ENCODE assay signal across 10 mouse cellular contexts in the genomic region with DNA sequence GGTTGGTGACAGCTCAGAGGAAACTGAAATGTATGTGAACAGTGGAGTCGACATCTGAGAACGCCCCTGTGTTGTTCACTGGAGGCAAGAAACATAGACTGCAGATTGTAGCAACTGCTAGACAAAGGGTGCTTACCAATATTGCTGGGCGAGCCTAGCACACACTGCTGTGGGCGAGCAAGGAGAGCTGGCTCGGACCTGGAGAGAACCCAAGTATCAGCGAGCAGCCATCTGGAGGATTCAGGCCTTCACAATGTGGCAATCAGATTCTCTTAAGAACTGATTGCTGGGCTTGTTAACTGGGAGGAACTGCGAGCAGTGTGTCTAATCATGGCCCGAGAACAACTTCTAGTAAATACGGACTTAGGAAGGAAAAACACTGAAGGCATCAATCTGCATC.
DNase-seq lines count a peak whose midpoint lies in the region; ATAC-seq and TF ChIP-seq lines count a peak whose summit lies in the region.
"Had no signal": no experiment of that assay in that cellular context is flagged by ENCODE, and none has a peak within 500 bp of the region (broad histone marks: within the 10 kb centered on the region; RNA-seq: fewer than 3 reads in every experiment).

No protein-coding gene starts in this region.

- 12% methylated on average over 9 of the region's 9 CpGs for WGBS in cerebellum, adult 2 months
- 62% methylated on average over 9 of the region's 9 CpGs for WGBS in hindbrain, embryonic 16.5 days
- 78% methylated on average over 9 of the region's 9 CpGs for WGBS in kidney, embryonic 16.5 days

- H3K27ac ChIP-seq in cerebellum, adult 2 months (ENCODE audit: insufficient read depth, low read length), result no peak overlapping the region
- H3K27ac ChIP-seq in hindbrain, embryonic 16.5 days (ENCODE audit: low read depth, low read length), result no peak overlapping the region
- H3K27ac ChIP-seq in kidney, embryonic 16.5 days (ENCODE audit: low read length), result no peak overlapping the region
- H3K27ac ChIP-seq: embryonic facial prominence, embryonic 13.5 days had no signal

- no peak overlapping the region for H3K4me2 ChIP-seq in hindbrain, embryonic 16.5 days (ENCODE audit: low read length)
- H3K4me2 ChIP-seq in kidney, embryonic 16.5 days (replicated peaks; ENCODE audit: low read depth, low read length), result no peak overlapping the region
- H3K4me2 ChIP-seq: embryonic facial prominence, embryonic 13.5 days had no signal

- H3K9ac ChIP-seq in hindbrain, embryonic 16.5 days (ENCODE audit: low read depth, low read length), result no peak overlapping the region
- H3K9ac ChIP-seq in kidney, embryonic 16.5 days (replicated peaks; ENCODE audit: low read length), result no peak overlapping the region
- H3K9ac ChIP-seq: embryonic facial prominence, embryonic 13.5 days had no signal

- no peak for TF ChIP-seq POLR2A in cerebellum, adult 2 months (IDR thresholded peaks at IDR 0.05; ENCODE audit: borderline replicate concordance, insufficient read depth, low read length)

- H3K9me3 ChIP-seq in hindbrain, embryonic 16.5 days (ENCODE audit: control insufficient read depth, low read length), result no peaks in the 10 kb centered on the region
- H3K9me3 ChIP-seq in kidney, embryonic 16.5 days (ENCODE audit: low read length), result no peaks in the 10 kb centered on the region
- H3K9me3 ChIP-seq: embryonic facial prominence, embryonic 13.5 days had no signal

- TF ChIP-seq CTCF in cerebellum, adult 2 months (IDR thresholded peaks at IDR 0.05; ENCODE audit: borderline replicate concordance, insufficient read depth, low read depth, low read length), result no peak

- H3K4me1 ChIP-seq in cerebellum, adult 2 months (ENCODE audit: control insufficient read depth, insufficient read depth, low read length), result no peaks in the 10 kb centered on the region; the same call in 1 of the 2 replicates
- no peaks in the 10 kb centered on the region for H3K4me1 ChIP-seq in hindbrain, embryonic 16.5 days (ENCODE audit: control insufficient read depth, insufficient read depth, low read depth, low read length)
- no peaks in the 10 kb centered on the region for H3K4me1 ChIP-seq in kidney, embryonic 16.5 days (ENCODE audit: insufficient read depth, low read length)
- H3K4me1 ChIP-seq: embryonic facial prominence, embryonic 13.5 days had no signal

- no peak for ATAC-seq in hindbrain, embryonic 16.5 days
- no peak for ATAC-seq in kidney, embryonic 16.5 days (ENCODE audit: low FRiP score, low TSS enrichment)

- peak; percentile 47 to 67 for DNase-seq in cerebellum, adult 2 months
- DNase-seq in cerebellum, postnatal 36 days, result peak; percentile 52 to 55
- DNase-seq in layer of hippocampus, postnatal 10 days (ENCODE audit: low spot score in 2 of 2), result peak; percentile 52 to 58
- DNase-seq in right cerebral cortex, postnatal 10 days (ENCODE audit: low spot score in 2 of 2), result peak; percentile 66 to 74
- DNase-seq in testis, postnatal 14 days (ENCODE audit: low spot score), result no peak
- DNase-seq: kidney, adult 18-20 months; lung, postnatal 14 days had no signal

- H3K4me3 ChIP-seq in cerebellum, adult 2 months (replicated peaks; ENCODE audit: insufficient read depth, low read depth, low read length), result no peak overlapping the region
- H3K4me3 ChIP-seq in hindbrain, embryonic 16.5 days (ENCODE audit: low read length), result no peak overlapping the region
- no peak overlapping the region for H3K4me3 ChIP-seq in kidney, embryonic 16.5 days (ENCODE audit: low read length)
- H3K4me3 ChIP-seq: embryonic facial prominence, embryonic 13.5 days had no signal

- H3K36me3 ChIP-seq in hindbrain, embryonic 16.5 days (ENCODE audit: control insufficient read depth, insufficient read depth, low read length), result no peaks in the 10 kb centered on the region
- H3K36me3 ChIP-seq in kidney, embryonic 16.5 days (ENCODE audit: insufficient read depth, low read length), result no peaks in the 10 kb centered on the region
- H3K36me3 ChIP-seq: embryonic facial prominence, embryonic 13.5 days had no signal

- no peaks in the 10 kb centered on the region for H3K27me3 ChIP-seq in cerebellum, adult 2 months (ENCODE audit: control insufficient read depth, insufficient read depth, low read length)
- H3K27me3 ChIP-seq in hindbrain, embryonic 16.5 days (replicated peaks; ENCODE audit: control insufficient read depth, insufficient read depth, low read length), result no peaks in the 10 kb centered on the region
- no peaks in the 10 kb centered on the region for H3K27me3 ChIP-seq in kidney, embryonic 16.5 days (ENCODE audit: insufficient read depth, low read length)
- H3K27me3 ChIP-seq: embryonic facial prominence, embryonic 13.5 days had no signal
